Mouse (Mus musculus) CH12F3 (cell line): ENCODE measurements at regions not wholly inside any gene's neighbourhood (a gene's known extent, or its start where the extent isn't known, plus 50 kb on each side); places are given as distances from the start of the nearest gene placed in this dataset.
"Not testable (repeated sequence)": the region's sequence is repeated elsewhere in the genome, so short reads cannot be mapped to it uniquely, and the experiment has no call there.

ENCODE experiments used
- in situ Hi-C: fragments of 300-500 bp; cut with MboI; formaldehyde crosslinking; loops from 2 replicates; pipeline ENCODE4 v1.14.3; 2020; ENCODE audit warnings: low sequenced_read_pairs

DNA sequence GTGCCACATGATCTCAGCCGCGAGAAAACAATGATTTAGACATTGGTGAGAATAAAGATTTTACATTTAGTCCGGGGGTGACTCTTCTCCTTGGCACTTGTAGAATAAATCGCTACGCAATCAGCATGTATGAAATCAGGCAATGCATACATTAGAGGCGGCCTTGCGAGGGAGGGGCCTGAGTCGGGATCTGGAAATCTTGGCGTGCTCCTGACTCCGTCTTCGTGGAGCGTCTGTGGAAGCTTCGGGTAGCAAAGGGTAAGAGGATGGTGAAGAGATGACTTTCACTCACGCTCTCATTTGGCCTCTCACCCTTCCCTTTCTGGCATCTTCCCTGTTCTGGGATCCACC lies 167.1 kb downstream of the Nkx6-1 start:
- in situ Hi-C loops, result no loop called here

GRCm38 (mm10) chr5:101496924-101497697 lies 167.7 kb downstream of the Nkx6-1 start:
- in situ Hi-C loops, result no loop called here

DNA sequence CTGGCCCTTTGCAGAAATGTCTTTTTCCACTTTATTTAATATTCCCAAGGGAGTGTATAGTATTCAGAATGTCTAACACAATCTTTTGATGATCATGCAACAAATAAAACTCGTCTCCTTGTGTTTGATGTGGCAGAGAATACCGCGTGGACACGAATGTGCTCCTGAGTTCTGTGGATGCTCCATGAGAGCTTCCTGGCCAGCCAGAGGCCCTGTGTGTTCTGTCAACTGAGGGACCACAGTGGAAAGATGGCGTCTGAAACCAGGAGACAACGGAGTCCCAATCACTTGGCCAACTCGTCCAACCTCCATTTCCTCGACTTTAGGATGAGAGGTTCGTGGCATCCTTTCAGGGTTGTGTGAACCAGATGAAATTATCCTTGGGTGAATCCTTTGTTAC lies 168.6 kb downstream of the Nkx6-1 start:
- in situ Hi-C loops, result no loop called here

DNA sequence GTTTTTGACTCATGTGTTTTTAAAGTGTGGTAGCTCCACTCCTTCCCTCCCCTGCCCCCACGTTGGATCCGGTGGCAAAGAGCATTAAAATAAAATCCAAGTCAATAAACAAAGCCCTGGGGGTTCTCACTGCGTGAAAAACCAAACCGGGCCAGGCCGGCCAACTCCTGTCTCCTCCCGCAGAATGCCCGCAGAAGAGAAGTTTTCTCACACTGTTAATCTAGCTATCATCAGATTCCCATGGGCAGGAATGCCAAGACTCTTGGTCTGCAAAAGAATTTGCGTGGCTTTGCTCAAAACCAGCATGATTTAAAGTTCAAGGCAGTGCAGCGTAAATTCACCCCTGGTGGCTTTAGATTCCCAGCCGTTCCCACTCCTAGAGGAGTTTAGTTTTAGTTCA lies 219.0 kb downstream of the Nkx6-1 start:
- in situ Hi-C loops, result no loop called here

GRCm38 (mm10) chr5:101441782-101442181 lies 223.0 kb downstream of the Nkx6-1 start:
- in situ Hi-C loops, result no loop called here

DNA sequence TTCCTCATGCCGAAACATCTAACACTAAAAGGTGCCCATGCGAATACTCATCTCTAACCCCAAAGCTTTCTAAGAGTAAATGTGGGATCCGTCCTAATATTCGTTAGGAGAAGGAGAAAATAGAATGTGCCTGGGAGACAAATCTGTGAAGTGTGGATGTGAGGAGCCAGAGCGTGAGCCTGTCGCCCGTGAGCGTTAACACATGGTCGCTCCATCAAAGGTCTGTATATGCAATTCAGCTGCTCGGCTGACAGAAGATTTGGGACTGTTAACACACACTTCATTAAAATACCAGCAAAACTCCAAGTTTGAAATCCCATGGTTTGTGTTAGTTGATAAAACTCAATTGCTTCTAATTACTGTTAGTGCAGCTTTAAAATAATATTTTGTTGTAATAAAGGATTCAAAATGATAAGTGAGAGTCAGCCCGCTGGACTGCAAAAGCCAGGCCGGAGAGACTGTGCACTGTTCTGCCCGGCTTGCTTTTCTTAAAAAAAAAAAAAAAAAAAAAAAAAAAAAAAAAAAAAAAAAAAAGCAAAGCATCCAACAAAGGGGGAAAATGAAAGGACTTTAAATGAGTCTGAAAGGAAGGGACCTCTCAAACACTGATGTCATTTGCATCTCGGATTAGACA lies 227.0 kb downstream of the Nkx6-1 start:
- in situ Hi-C loops, result no loop called here

DNA sequence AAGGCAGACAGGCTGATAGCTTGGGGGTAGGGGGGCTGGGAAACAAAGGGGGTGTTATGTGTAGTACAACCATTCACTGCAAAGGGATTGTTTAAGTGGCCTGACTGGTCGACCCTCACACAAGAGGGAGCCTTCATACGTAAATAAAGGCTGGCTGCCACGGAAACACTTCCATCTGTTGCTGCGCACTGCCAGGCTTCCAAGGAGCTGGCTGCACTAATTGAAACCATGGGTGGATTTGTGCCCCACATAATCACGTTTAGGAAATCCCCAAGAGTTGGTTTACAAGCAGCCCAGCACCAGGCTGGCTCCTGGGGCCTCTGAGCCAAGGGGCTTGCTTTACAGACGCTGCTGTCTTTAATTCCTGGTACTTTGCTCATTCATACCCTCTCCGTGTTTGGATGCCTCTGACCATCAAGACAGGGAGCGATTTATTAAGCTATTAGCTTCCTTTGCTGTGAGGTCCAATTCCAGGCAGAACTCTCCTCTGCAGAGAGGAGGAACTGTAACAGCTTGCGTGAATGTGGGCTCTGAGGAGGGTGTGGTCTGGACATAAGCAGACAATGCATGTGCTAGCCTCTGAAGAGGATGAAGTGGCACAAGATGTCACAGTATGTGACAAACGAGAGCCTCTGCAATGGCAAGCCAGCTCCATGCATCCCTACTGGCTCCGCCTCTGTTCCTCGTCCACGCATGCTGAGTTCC lies 238.6 kb downstream of the Nkx6-1 start:
- in situ Hi-C loops, result no loop called here

DNA sequence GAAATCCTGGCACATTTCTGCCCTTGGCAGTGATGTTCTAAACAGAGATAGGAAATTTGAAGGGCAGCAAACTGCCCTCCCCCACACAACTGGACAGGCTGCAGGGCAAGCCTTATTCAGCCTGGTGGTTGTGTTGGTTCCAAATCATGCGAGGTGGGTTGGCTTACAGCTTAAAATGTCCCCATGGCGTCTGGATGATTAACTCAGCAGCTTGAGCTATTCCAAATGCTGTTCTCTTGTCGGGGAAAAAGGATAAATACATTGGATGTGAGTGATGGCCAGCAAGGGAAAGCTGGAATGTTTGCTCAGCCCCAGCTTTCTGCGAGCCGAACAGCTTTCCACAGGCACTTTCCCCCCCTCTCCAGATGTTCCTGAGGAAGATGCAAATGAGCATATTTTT lies 280.5 kb downstream of the Nkx6-1 start:
- in situ Hi-C loops, result no loop called here

- in situ Hi-C loops, result no loop called here
Observed at GRCm38 (mm10) chr5:101381361-101381760, 283.4 kb downstream of the Nkx6-1 start.

- in situ Hi-C loops, result no loop called here
Observed at GRCm38 (mm10) chr5:101376657-101377056, 288.1 kb downstream of the Nkx6-1 start.

- in situ Hi-C loops, result no loop called here
Observed at GRCm38 (mm10) chr5:101374129-101374528, 290.7 kb downstream of the Nkx6-1 start.

GRCm38 (mm10) chr5:101372204-101372603 lies 292.6 kb downstream of the Nkx6-1 start:
- in situ Hi-C loops, result no loop called here

DNA sequence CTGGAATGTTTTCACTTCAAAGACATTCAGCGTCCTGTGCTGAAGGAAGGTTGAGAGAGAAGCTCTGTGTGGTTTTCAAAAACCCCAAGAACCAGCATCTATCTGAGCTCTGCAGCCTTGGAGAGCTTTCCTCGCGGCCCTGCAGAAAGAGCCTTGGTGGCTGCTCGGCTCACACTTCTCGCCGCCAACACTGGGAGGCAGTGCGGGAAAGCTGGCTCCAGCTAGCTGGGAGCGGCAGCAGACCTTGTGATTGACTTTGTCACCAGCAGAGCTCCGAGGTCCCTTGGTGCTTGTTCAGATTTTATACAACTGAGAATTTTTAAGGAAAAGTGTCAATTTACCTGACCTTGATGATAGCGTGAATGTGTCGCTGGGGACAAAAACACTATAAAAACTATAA lies 299.4 kb downstream of the Nkx6-1 start:
- in situ Hi-C loops, result no loop called here

- in situ Hi-C loops, result no loop called here
Observed at GRCm38 (mm10) chr5:101359986-101360385, 304.8 kb downstream of the Nkx6-1 start.

DNA sequence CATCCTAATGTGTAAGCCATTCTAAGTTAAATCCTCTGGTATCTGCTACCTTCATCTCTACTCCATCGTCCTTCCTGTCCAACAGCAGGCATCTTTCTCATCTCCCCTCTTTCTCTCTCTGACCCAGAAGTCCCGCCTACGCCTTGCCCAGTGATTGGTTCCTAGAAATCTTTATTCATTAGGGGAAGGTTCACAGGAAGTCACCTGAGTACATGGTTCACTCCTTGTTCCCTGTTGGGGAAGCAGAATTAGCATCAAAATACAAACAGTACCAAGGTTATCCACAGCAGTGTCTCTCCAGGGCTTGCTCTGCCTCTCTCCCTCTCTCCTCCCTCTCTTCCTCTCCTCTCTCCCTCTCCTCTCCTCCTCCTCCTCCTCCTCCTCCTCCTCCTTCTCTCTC lies 319.4 kb downstream of the Nkx6-1 start:
- in situ Hi-C loops, result no loop called here

DNA sequence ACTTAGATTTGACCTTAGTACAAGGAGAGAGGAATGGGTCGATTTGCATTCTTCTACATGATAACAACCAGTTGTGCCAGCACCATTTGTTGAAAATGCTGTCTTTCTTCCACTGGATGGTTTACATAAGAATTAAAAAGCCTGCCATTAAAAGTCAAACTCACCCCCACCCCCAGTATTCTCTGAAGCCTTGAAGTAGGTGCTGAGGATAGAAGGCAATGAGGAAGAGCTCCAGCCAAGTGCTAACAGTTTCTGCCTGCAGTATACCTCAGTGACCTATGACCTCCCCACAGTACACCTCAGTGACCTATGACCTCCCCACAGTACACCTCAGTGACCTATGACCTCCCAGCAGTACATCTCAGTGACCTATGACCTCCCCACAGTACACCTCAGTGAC lies 328.4 kb downstream of the Nkx6-1 start:
- in situ Hi-C loops, result not testable (repeated sequence)

GRCm38 (mm10) chr5:101331825-101332224 lies 333.0 kb downstream of the Nkx6-1 start:
- in situ Hi-C loops, result no loop called here

GRCm38 (mm10) chr5:101326122-101326521 lies 338.7 kb downstream of the Nkx6-1 start:
- in situ Hi-C loops, result no loop called here

DNA sequence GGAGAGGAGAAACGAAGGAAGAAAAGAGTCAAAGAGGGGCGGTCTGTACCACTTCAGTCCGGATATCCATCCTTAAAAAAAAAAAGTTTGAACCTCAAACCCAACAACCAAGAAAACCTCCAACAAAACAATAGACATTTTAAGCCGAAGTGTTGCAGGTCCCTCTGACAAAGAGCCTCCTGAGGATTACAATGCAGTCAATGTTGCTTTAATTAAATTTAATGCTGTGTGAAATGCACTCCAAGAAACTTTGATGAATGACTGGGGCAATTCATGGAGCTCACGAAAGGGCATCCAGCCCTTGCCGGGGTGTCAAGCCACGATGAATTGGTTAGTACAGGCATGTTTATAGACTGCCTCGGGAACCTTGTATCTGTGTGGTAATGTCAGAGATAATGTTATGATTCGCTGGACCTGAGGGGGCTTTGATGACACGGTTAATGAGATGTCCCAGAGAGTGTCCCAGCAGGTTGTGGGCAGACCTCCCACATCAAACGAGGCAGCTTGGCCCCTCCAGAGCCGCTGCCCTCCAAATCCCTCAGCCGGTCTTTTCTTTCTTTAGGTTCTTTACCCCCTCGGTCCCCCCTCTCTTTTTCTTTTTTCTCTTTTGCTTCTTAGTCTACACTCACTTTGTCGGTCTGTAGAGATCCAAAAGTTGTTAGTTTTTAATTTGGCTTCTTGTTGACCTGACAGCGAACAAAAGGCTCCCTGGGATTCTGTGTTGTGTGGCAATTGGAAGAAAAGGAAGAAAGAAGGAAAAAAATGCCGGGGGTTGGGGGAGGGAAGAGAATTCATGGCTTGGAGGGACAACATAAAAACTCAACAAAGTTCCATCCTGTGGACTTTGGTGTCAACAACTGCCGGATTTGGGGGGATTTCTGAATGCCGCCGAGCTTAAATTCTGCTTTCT lies 341.5 kb downstream of the Nkx6-1 start:
- in situ Hi-C loops, result no loop called here

DNA sequence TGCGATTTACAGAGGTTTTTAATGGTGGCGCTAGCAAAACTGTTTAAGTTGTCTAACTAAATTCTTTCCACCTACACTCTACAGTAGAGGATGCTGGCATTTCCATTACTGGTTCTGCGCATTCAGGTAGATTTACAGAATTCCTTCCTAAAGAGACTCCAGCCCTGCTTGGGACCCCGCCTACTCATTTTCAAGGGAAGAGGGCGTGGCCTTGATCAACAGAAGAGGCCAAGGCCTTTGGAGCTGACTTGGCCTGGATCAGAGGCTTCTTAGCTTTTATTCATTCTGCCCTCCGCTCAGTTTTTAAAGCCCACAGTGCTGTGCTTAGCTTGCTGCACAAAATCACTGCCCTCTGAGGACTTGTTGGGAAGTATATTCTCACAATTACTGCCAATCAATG lies 364.8 kb downstream of the Nkx6-1 start:
- in situ Hi-C loops, result no loop called here

GRCm38 (mm10) chr5:101298411-101298810 lies 366.4 kb downstream of the Nkx6-1 start:
- in situ Hi-C loops, result no loop called here
